Mouse (Mus musculus): ENCODE measurements around the gene Gpbar1.

Gene Gpbar1

DNA sequence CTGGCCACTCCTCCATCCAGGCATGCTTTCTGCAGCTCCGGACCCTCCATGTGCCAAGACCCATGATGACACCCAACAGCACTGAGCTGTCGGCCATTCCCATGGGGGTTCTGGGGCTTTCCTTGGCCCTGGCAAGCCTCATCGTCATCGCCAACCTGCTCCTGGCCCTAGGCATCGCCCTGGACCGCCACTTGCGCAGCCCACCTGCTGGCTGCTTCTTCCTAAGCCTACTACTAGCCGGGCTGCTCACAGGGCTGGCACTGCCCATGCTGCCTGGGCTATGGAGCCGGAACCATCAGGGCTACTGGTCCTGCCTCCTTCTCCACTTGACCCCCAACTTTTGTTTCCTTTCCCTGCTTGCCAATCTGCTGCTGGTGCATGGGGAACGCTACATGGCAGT lies at the start of gene Gpbar1:
Gene Gpbar1, plus strand, starts transcription at position 13 of the 400 bp plus-strand sequence.
- no peak for DNase-seq (ENCODE audit: low spot score in 2 of 2)

DNA sequence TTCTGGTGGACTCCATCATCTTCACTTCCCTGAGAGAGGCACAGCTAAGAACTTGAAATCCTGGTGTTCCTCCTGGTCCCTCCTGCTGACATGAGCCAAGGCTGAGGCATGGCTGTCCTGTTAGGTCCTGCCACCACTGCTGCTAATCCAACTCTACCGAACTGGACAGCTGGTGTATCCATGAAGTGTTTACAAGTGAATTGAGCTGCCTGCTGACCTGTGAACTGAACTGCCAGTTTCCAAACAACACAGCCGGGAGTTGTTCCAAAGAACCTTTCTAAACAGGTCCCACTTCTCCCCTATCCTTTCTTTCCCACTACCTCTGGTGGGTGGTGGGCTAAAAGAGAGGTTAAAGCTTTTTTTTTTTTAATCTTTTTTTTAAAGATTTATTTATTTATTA lies 48.4 kb upstream of the Gpbar1 start:
- no peak for DNase-seq (ENCODE audit: low spot score in 2 of 2)

DNA sequence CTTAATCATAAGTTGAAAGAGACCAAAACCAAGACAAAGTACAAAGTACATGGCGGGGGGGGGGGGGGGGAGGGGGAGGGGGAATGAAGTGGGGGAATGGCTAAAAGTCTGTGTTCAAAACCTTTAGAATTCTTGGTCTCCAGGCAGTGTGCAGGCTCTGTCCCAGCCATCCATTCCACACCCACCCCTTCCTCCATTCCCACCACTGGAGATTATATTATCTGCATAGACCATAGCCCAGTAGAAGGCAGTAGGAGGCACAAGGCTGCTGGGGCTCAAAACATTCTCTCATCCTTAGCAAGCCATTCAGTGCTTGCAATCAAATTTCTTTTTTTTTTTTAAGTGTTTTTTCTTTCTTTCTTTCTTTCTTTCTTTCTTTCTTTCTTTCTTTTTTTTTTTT lies 47.4 kb upstream of the Gpbar1 start:
- DNase-seq (ENCODE audit: low spot score in 2 of 2), result no peak

DNA sequence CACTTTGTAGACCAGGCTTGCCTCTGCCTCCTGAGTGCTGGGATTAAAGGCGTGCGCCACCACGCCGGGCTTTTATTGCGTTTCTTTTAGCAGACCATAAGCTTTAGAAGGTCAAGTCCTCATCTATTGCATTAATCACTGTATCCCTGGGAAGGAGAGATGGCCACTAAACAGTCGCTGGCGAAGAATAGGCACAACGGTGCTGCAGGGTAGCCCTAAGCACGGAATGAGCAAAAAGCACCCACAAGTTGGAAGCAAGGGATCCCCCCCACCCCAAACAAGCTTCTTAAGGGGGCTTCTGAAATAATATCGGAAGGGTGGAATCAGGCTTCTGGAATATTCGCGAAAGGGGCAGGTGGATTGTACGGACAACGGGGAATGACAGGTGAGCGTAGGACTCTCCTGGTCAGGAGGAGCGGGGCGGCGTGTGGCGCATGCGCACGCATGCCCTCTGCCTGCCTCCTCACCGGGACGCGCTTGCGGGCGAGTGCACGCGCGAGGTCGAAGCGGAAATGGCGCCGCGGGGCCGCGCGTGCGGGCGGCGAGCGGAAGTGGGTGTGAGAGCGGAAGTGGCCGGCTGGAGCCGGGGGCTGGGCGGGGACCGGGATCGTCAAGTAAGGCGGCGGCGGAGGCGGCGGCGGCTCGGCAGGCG lies 42.3 kb upstream of the Gpbar1 start, which contains the start of gene Arpc2:
Gene Arpc2, plus strand, starts transcription at position 147 of the 652 bp plus-strand sequence.
- peak; percentile 96 for DNase-seq (ENCODE audit: low spot score in 2 of 2)

DNA sequence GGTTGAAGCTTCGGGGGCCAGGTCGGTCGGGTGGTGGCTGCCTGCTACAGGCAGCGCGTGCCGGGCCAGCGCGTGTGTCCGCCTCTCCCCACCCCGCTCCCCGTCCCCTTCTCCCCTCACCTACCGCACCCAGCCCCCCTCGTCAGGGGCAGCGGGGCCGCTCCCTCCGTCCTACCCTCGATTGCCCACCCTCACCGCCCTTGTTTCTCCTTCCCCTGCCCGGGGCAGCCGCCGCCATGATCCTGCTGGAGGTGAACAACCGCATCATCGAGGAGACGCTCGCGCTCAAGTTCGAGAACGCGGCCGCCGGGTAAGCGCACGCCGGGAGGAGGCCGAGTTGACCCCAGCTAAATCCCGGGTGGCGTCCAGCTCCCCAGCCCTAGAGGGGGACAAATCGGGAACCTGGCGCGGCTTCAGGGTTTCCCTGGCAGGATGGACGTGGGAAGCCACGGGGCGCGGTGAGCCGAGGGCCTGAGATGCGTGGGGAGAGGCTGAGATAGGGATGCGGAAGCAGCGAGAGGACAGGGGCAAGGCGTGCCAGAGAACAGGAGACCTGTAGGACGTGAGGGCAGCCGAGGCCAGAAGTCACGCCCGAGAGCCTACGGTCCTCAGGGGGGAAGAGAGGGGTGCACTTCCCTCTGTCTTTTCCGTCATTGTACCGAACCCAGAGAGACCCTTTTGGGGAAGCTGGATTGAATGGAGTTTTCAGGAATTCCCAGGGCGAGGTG lies 41.6 kb upstream of the Gpbar1 start:
- DNase-seq (ENCODE audit: low spot score in 2 of 2), result peak; percentile 43 to 64

DNA sequence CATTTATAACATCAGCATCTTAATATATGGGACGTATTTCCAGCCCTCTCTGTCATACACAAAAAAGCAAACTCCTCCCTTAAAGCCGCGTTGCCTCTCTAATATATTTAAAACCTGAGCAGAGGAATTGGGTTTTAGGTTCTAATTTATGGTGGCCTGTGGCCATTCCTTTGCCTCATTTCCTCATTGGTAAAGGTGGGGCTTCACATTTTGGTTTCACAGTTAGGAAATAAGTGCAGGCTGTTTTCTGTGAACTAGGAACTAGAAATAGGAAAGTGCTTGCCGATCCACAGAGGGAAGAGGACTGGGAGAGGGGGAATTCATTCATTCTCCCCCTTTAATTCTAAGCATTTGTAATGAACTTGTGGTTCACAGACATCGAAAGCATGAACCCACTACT lies 40.7 kb upstream of the Gpbar1 start:
- no peak for DNase-seq (ENCODE audit: low spot score in 2 of 2)

DNA sequence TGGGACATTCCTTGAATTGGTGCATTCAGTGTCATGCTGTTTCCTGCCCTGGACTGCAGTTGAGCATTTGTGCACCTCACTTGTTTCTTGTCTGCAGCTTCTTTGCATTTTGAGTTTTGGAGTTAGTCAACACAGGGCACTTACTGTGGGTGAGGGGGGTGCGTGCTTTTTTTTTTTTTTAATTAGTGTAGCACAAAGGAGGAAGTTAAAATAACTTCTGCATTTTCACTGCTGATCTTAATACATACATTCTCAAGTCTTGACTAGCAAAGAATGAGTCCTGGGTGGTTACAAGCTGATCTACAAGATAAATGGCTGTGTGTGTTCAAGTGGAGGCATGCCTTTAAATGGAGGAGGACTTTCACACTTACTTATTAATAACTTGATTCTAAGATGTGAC lies 40.2 kb upstream of the Gpbar1 start:
- DNase-seq (ENCODE audit: low spot score in 2 of 2), result no peak

DNA sequence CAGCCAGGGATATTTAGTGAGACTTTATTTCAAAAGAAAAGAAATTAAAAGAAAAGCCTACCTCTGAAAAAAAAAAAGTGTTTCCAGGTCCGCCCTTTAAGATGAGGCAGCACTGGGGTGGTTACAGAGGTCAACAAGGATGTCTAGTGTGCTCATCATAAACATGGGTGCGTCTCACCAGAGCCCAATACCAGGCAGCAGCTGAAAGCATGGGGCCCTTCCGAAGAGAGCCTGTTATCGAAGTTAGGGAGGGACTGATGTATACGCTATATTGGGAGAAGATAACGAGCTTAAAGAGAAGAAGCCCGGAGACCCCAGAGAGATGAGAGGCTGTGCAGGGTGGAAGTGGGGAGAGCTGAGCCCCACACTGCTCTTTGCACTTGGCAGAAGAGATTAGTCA lies 39.2 kb upstream of the Gpbar1 start:
- DNase-seq (ENCODE audit: low spot score in 2 of 2), result no peak

DNA sequence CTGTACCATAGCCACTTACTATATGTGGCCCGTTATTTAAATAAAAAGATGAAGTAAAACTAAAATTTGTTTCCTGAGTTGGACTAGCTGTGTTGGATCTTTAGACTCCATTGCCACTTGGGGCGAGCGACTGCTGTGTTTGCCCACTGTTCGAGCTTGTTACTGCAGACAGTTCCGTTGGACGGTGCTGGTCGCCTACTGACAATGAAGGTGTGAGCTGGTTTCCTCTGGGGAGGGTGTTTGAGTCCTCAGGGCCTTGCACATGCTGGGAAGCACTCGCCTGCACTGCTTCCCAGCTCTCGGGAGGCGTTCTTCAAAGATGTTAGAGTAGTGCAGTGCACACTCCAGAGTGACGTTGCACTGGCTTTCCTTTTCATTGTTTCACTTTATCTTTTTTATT lies 38.7 kb upstream of the Gpbar1 start:
- DNase-seq (ENCODE audit: low spot score in 2 of 2), result no peak

DNA sequence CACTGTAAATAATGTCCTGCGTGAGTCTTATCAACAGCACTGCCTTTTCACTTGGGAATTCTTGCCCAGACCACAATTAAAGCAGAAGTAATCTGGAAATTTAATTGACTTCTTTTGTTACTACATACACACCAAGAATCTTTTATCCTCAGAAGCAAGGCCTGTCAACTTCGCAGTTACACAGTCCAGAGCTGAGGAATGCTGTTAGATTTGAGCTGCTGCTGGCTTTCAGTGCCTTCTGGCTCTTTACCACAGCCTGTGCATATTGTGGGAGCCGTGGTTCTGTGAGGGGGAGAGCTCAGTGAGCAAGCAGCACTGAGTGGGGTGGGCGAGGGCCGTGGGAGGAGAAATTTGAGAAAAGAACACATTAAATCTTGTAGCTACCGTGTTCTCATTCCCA lies 38.0 kb upstream of the Gpbar1 start:
- DNase-seq (ENCODE audit: low spot score in 2 of 2), result peak in 1 of 2 experiments; percentile 26

DNA sequence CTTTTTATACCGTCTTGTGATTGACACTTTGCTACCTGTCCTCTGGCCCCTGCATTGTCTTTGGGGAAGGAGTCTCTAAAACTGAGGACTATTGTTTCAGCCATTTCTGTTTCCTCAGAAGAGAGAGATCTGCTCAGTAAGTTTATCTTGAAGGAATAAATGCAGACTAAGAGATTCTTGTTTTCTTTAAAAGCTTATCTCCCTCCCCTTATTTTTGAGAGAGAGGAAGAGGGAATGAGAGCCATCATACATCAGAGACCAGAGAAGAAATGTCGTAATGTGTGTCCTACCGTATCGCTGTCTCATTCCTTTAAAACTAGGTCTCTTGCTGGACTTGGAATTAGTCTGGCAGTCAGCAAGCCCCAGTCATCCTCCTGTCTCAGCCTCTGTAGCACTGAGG lies 37.5 kb upstream of the Gpbar1 start:
- DNase-seq (ENCODE audit: low spot score in 2 of 2), result no peak

DNA sequence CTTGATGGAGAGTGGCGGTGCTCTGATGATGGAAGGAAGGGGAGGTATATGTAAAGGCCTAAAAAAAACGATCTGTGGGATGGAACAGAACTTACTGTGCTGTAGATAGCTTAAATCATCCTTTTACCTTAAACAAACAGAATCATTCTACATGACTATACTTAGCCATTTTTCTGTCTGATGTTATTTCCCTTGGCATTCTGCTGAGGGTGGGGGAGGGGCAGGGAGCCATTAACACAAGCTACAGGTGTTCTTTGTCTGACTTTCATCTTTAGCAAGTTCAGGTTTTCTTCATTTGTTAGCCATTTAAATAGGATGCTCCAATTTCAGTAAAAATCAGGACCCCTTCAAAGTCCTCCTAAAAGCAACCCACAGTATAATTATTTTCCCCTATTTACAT lies 32.8 kb upstream of the Gpbar1 start:
- DNase-seq (ENCODE audit: low spot score in 2 of 2), result no peak

DNA sequence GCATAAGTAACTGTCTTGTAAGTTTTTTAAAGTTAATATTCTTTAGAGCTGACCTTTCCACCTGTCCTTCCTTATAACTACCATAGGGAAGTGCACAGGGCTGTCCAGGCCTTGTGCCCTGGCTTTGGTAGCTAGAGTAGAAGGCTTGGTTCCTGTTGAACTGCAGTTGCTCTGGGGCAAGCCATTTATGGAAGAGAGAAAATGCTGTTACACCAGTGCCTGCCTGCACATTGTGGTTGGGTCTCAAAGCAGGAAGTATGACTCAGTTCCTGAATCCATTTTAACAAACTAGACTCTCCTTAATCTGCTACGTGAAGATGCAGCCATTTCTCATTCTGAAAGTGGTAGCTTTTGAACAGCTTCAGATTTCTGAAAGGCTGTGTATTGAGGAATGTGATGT lies 29.6 kb upstream of the Gpbar1 start:
- DNase-seq (ENCODE audit: low spot score in 2 of 2), result no peak

DNA sequence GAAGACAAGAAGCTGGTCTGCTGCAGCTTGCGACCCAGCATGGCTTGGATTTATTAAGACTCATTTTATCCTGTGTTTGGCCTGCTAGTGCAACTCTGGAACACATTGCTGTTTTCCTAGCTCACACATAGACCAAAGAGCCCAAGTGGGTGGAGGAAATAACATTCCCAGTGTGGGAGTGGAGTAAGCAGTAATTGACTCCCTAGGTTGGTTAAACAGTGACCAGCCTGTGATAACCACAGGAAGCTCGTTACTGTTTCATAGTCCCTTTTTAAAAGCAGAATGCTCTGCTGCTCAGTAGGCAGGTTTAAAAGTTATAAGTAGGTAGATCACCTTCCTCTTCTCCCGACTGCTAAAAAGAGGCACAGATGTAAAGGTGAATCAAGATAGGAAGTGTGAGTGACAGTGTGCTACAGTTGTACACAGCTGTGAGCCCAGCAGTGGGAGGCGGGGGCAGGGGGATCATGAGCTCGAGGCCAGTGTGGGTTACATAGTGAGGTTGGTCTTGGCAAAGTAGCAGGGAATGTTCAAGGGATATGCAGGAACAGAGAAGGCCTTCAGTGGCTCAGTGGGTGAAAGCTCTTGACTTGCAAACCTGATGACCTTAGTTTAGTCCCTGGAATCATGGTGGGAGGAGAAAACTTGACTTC lies 28.9 kb upstream of the Gpbar1 start:
- DNase-seq (ENCODE audit: low spot score in 2 of 2), result no peak

DNA sequence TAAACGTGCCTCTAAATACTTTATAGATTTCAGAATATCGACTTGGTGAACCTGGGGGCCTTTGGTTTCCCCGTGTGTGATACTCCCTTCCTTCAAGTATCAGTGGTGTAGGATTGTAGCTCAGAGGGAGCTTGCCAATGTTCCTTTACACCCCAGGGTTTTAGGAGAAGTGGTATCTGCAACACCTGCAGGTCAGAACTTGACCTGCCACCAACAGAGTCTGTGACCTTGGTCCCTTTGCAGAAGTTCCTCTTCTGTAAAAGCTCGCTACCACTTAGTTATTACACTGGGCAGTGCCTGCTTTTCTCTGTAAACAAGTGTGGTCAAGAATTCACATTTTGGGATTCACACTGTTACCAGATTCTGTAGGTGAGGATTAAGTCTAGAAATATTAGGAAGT lies 28.3 kb upstream of the Gpbar1 start:
- DNase-seq (ENCODE audit: low spot score in 2 of 2), result no peak

DNA sequence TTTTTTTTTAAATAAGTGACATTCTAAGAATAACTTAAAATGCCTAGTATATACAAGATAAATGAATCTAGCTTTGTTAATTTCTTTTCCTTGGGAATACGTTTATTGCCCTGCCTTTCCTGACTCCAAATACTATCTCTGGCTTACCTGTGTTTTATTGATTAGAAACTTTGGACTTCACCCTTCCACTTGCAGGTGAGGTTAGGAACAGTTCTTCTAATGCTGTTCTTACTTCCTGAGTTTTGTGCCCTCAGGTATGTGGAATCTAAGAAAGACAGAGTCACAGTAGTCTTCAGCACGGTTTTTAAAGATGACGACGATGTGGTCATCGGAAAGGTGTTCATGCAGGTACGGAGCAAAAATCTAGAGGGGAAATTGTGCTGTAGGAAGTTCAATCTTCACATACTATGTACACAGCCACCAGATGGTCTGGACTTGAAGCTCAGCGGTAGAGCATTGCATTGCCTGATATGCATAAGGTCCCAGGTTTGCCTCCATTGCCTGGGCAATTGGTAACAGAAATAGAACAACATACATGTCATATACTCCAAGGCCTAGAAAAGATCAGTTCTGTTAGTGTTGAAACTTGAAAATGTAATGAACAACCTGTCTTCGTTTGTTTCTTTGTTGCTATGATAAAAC lies 22.5 kb upstream of the Gpbar1 start:
- no peak for DNase-seq (ENCODE audit: low spot score in 2 of 2)

DNA sequence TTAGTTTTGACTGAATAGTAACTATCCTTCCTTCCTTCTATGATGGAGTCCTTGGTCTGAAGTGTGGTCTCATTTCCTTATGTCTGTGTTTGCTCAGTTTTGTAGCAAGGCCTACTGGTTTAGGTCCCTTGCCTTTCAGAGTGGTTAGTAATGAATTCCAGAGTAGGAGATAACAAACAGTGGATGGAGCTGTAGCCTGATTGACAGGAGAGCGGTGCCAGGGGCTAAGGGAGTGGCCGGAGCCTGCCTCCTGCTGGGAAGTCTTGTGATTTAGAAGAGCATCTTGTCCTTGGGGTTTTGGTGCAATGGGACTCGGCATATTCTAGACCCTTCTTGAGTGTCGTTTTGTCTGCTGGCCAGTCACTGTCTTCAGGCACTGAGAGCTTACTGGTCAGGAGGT lies 21.6 kb upstream of the Gpbar1 start:
- DNase-seq (ENCODE audit: low spot score in 2 of 2), result no peak

DNA sequence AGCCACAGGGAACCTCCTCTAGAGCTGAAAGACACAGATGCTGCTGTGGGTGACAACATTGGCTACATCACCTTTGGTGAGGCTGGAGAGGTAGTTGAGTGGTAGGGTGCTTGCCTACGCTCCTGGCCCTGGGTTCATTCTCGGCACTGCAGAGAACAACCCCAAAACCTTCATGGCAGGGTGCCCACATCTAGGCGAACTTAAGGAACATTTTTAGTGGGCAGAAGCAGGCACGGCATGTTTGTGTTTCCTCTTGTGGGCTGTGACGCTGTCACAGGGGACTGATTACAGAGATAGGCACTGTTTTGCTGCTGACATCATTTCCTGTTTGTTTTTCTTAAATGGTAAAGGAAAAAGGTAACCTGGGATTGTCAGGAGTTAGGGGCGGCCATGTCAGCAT lies 15.8 kb upstream of the Gpbar1 start:
- DNase-seq (ENCODE audit: low spot score in 2 of 2), result no peak

DNA sequence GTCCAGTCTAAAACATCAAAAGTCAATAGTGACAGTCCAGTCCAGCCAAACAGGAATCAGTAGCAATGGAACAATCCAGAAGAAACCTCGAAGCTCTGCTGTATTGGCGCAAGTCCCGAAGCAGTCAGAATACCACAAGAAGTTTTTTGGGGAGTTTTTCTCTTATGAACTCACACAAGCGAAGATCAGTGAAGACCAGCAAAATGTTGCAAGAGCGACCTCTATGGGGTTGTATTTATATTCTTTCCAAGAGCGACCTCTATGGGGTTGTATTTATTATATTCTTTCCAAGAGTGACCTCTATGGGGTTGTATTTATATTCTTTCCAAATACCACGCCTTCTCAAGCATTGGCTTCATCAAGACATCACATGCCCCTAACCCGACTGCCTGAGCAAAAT lies 9.6 kb upstream of the Gpbar1 start:
- DNase-seq (ENCODE audit: low spot score in 2 of 2), result no peak

DNA sequence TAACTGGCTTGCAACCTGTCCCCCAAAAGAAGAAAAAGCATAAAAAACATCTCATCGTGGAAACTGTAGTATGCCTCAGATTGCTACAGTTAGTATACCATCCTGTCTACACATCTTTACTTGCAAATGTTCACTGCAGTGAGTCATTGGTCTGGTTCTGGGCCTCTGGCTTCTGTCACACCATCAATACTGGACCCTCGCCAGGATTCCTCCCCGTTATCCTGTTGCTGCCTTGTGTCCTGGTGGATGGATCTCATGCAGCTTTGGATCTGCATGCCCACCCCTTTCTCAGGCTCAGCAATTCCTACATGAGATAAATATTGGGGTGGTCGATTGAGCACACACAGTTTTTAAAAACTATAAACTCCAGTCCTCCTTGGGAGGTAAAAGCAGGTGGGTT lies 6.7 kb upstream of the Gpbar1 start:
- DNase-seq (ENCODE audit: low spot score in 2 of 2), result no peak

DNA sequence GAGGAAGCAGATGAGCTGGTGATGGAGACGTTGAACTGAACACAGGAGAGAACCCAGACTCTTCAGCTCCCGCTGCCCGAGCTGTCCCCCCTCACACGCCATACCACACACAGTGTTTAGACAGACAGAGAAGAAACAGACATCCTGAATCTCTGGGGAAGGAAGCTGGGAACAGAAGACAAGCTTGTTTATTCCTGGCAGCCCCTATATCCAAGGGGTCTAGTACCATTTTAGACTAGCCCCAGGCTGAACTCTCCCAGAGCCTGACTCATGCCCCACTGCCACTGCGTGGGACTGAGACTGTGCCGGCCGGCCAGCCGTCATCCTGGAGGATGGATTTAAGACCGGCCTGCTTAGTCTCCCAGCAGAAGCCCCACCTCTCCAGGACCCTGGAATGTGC lies 3.3 kb upstream of the Gpbar1 start:
- no peak for DNase-seq (ENCODE audit: low spot score in 2 of 2)

DNA sequence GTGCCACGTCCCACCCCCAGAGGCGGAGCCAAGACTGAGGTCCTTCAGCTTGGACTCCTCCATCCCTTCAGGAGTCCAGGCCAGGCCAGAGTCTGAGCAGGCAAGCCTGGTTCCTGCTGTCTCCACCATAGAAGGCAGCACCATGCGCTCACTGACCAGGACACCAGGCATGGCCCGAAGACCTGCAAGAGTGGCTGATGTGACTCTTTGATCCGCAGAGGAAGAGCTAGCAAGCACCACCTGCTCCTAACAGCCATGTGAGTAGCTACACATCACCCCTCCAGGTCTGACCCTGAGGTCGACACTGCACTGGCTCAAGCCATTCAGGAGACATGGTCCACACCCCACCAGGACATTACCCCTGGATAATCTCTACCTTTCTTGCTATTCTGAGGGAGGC lies 1.3 kb upstream of the Gpbar1 start:
- DNase-seq (ENCODE audit: low spot score in 2 of 2), result no peak
